Mouse (Mus musculus) limb, embryonic 13.5 days (tissue): ENCODE results near the gene Rabep2. TPM values are rescaled to one million over a fixed set of nuclear protein-coding genes. Genes with fewer than 3 reads are reported as not detected.
A peak's percentile ranks its signal among the peaks of the same experiment; 100 is the strongest.

ENCODE experiments used
- ATAC-seq: fragments of 200-750 bp; cut with Nextera tagmentation; 2 replicates; pipeline ENCODE4 v1.8.0; 2017; ENCODE audit warnings: low read depth, moderate number of reproducible peaks, moderate TSS enrichment; ENCODE audit not compliant: low FRiP score
- H3K27ac ChIP-seq: fragments of 300-500 bp; sonication (generic); 2 replicates; pipeline ENCODE4 v1.5.1; 2015; ENCODE audit warnings: inconsistent platforms, mild to moderate bottlenecking, moderate library complexity
- H3K27me3 ChIP-seq: fragments of 300-500 bp; sonication (generic); 2 replicates; pipeline ENCODE4 v1.6.1; 2015; ENCODE audit warnings: mild to moderate bottlenecking, inconsistent platforms
- H3K36me3 ChIP-seq: fragments of 300-500 bp; sonication (generic); 2 replicates; pipeline ENCODE4 v1.6.1; 2015; ENCODE audit warnings: inconsistent platforms, mild to moderate bottlenecking, moderate library complexity
- H3K4me1 ChIP-seq: fragments of 300-500 bp; sonication (generic); 2 replicates; pipeline ENCODE4 v1.6.1; 2015; ENCODE audit warnings: inconsistent platforms
- H3K4me2 ChIP-seq: fragments of 300-500 bp; sonication (generic); replicated peaks from 2 replicates; pipeline ENCODE4 v1.6.1; 2015; ENCODE audit warnings: inconsistent platforms, mild to moderate bottlenecking, moderate library complexity
- H3K4me3 ChIP-seq: fragments of 300-500 bp; sonication (generic); 2 replicates; pipeline ENCODE4 v1.5.1; 2015; ENCODE audit warnings: moderate library complexity, mild to moderate bottlenecking, inconsistent platforms
- H3K9ac ChIP-seq: fragments of 300-500 bp; sonication (generic); 2 replicates; pipeline ENCODE4 v1.6.1; 2015; ENCODE audit warnings: mild to moderate bottlenecking, inconsistent platforms
- H3K9me3 ChIP-seq: fragments of 300-500 bp; sonication (generic); 2 replicates; pipeline ENCODE4 v1.6.1; 2016; ENCODE audit warnings: inconsistent platforms
- WGBS: fragments of 180-500 bp; shearing (Covaris S2); methylation state at CpG from one replicate; pipeline ENCODE4 v1.1.7; 2015; 5-methylcytosine and 5-hydroxymethylcytosine counted together
- polyA plus RNA-seq: library from polyadenylated mRNA; unstranded; fragments of >200 nt; fragmentation: Nextera tagmentation; extraction: Ambion mirVana; gene quantifications from 2 replicates; pipeline ENCODE4 v1.2.1, GENCODE M21; 2015

Gene Rabep2
- polyA plus RNA-seq, 1 experiment from 2014 or later: 36.6 TPM

GRCm38 (mm10) chr7:126436851-126437250 lies 8.3 kb downstream of the Rabep2 start:
- no peak overlapping the region for H3K4me3 ChIP-seq
- H3K9me3 ChIP-seq: no peaks in the 10 kb centered on the region
- H3K27me3 ChIP-seq: no peaks in the 10 kb centered on the region
- no peak overlapping the region for H3K27ac ChIP-seq
- ATAC-seq: no peak; the same call in 1 of the 2 replicates
- H3K4me2 ChIP-seq: no peak overlapping the region
- 21% methylated on average over 8 of the region's 8 CpGs for WGBS
- H3K9ac ChIP-seq: no peak overlapping the region
- peaks cover 55% of the 10 kb centered on the region for H3K36me3 ChIP-seq
- no peaks in the 10 kb centered on the region for H3K4me1 ChIP-seq

- 70% methylated on average over 8 of the region's 9 CpGs for WGBS
- 0 out of 2 replicates have a peak overlapping the region, but pooled peaks have one; percentile 13 for H3K9ac ChIP-seq
- H3K36me3 ChIP-seq: peaks cover 56% of the 10 kb centered on the region
- no peak overlapping the region for H3K4me2 ChIP-seq
- no peaks in the 10 kb centered on the region for H3K27me3 ChIP-seq
- no peaks in the 10 kb centered on the region for H3K4me1 ChIP-seq
- H3K4me3 ChIP-seq: no peak overlapping the region
- no peak for ATAC-seq
- H3K27ac ChIP-seq: no peak overlapping the region
- no peaks in the 10 kb centered on the region for H3K9me3 ChIP-seq
Observed at GRCm38 (mm10) chr7:126440134-126440533, 11.6 kb downstream of the Rabep2 start.

GRCm38 (mm10) chr7:126443997-126444396 lies 15.4 kb downstream of the Rabep2 start:
- no peaks in the 10 kb centered on the region for H3K9me3 ChIP-seq
- H3K9ac ChIP-seq: no peak overlapping the region
- peaks cover 74% of the 10 kb centered on the region for H3K36me3 ChIP-seq
- 90% methylated on average over 10 of the region's 10 CpGs for WGBS
- H3K4me2 ChIP-seq: no peak overlapping the region
- H3K27me3 ChIP-seq: no peaks in the 10 kb centered on the region
- H3K4me1 ChIP-seq: no peaks in the 10 kb centered on the region
- no peak overlapping the region for H3K27ac ChIP-seq
- no peak for ATAC-seq
- no peak overlapping the region for H3K4me3 ChIP-seq

GRCm38 (mm10) chr7:126444536-126444935 lies 16.0 kb downstream of the Rabep2 start:
- WGBS: 91% methylated on average over 9 of the region's 9 CpGs
- H3K27ac ChIP-seq: no peak overlapping the region
- peaks cover 73% of the 10 kb centered on the region for H3K36me3 ChIP-seq
- H3K27me3 ChIP-seq: no peaks in the 10 kb centered on the region
- H3K4me3 ChIP-seq: no peak overlapping the region
- H3K4me1 ChIP-seq: no peaks in the 10 kb centered on the region
- no peak overlapping the region for H3K9ac ChIP-seq
- H3K4me2 ChIP-seq: no peak overlapping the region
- ATAC-seq: no peak
- no peaks in the 10 kb centered on the region for H3K9me3 ChIP-seq

GRCm38 (mm10) chr7:126445104-126445815 lies 16.7 kb downstream of the Rabep2 start:
- H3K9ac ChIP-seq: 0 out of 2 replicates have a peak overlapping the region, but pooled peaks have one; percentile 13
- no peaks in the 10 kb centered on the region for H3K27me3 ChIP-seq
- H3K27ac ChIP-seq: no peak overlapping the region
- no peak overlapping the region for H3K4me2 ChIP-seq
- no peak overlapping the region for H3K4me3 ChIP-seq
- no peak for ATAC-seq
- peaks cover 70% of the 10 kb centered on the region for H3K36me3 ChIP-seq
- H3K4me1 ChIP-seq: no peaks in the 10 kb centered on the region
- no peaks in the 10 kb centered on the region for H3K9me3 ChIP-seq
- 95% methylated on average over 15 of the region's 15 CpGs for WGBS

DNA sequence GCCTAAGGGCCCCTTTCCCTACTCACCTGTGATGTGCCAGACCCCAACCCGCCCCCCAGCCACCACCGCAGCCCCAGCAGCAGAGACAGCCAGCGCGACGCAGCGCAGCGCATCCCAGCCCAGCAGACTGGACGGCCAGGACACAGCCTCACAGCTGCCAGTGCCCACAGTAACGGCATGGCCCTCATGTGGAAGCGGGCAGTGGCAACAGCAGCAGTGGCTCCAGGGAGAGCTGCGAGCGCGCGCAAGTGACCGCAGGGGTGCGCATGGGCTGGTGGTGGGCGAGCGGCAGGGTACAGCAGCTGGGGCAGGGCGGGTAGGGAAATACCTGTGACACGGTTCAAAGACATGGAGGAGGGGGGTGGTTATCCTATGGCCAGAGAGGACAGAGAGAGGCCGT lies 17.7 kb downstream of the Rabep2 start:
- Histone ChIP-seq H3K4me3 (no peak overlapping the region), H3K27ac (no peak overlapping the region), H3K4me1 (no peaks in the 10 kb centered on the region), H3K4me2 (no peak overlapping the region), H3K9me3 (no peaks in the 10 kb centered on the region), H3K36me3 (peaks cover 66% of the 10 kb centered on the region), H3K9ac (no peak overlapping the region), H3K27me3 (no peaks in the 10 kb centered on the region)
- 92% methylated on average over 21 of the region's 21 CpGs for WGBS
- ATAC-seq: no peak

- Histone ChIP-seq H3K27ac (no peak overlapping the region), H3K4me1 (no peaks in the 10 kb centered on the region), H3K9me3 (no peaks in the 10 kb centered on the region), H3K9ac (no peak overlapping the region; the same call in 1 of the 2 replicates), H3K4me2 (no peak overlapping the region), H3K36me3 (peaks cover 50% of the 10 kb centered on the region), H3K4me3 (no peak overlapping the region), H3K27me3 (no peaks in the 10 kb centered on the region)
- WGBS: 92% methylated on average over 19 of the region's 19 CpGs
- no peak for ATAC-seq
Observed at GRCm38 (mm10) chr7:126448481-126448880, 19.9 kb downstream of the Rabep2 start.

DNA sequence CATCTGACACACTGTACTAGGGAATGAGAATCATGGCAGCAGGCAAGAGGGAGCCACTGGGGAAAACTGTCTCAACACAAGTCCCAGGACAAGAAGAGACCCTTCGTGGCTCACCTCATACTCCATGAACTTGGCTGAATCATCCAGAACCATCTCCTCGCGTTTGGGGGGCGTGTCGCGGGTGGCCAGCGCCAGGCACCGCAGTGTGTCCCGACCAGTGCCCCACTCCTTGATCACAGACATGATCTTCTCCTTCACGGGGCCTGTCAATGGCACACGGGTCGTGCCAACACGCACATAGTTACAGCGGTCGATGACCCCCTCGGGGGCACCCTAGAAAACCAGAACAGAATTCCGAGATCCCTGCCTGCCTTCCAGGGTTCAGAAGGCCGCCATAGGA lies 21.4 kb downstream of the Rabep2 start:
- Histone ChIP-seq H3K4me2 (no peak overlapping the region), H3K36me3 (peaks cover 38% of the 10 kb centered on the region), H3K9me3 (no peaks in the 10 kb centered on the region), H3K9ac (no peak overlapping the region), H3K27ac (no peak overlapping the region), H3K4me1 (no peaks in the 10 kb centered on the region), H3K4me3 (no peak overlapping the region), H3K27me3 (no peaks in the 10 kb centered on the region)
- WGBS: 88% methylated on average over 18 of the region's 18 CpGs
- ATAC-seq: no peak

- WGBS: 91% methylated on average over 6 of the region's 6 CpGs
- Histone ChIP-seq H3K9me3 (no peaks in the 10 kb centered on the region), H3K9ac (no peak overlapping the region), H3K27me3 (no peaks in the 10 kb centered on the region), H3K4me1 (no peaks in the 10 kb centered on the region), H3K4me3 (no peak overlapping the region), H3K27ac (no peak overlapping the region), H3K36me3 (peaks cover 32% of the 10 kb centered on the region), H3K4me2 (no peak overlapping the region)
- ATAC-seq: no peak
Observed at GRCm38 (mm10) chr7:126450641-126451040, 22.1 kb downstream of the Rabep2 start.

DNA sequence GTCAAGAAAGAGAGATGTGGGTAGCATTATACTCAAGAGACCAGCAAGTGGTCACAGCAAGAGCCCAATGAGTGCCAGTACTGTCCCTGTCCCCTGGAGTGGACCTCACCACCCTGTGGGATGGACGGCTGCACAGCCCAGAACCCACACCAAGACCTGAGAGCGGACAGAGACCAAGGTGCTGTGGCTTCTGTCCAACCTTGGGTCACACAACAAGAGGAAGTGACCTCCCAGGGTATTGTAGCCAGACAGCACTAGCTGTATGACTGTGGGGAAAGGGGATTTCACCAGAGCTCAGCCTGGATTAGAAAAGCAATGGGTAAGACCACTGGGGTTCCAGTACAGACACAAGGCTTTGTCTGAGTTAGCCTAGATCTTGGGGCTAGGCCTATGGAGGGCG lies 23.7 kb downstream of the Rabep2 start:
- H3K36me3 ChIP-seq: peaks cover 16% of the 10 kb centered on the region
- WGBS: 93% methylated on average over 3 of the region's 3 CpGs

GRCm38 (mm10) chr7:126453861-126454260 lies 25.3 kb downstream of the Rabep2 start:
- WGBS: 41% methylated on average over 7 of the region's 7 CpGs
- Histone ChIP-seq H3K36me3 (peaks cover under 1% of the 10 kb centered on the region; the same call in 1 of the 2 replicates), H3K27me3 (no peaks in the 10 kb centered on the region), H3K27ac (no peak overlapping the region), H3K4me1 (no peaks in the 10 kb centered on the region), H3K4me3 (no peak overlapping the region), H3K4me2 (no peak overlapping the region), H3K9me3 (no peaks in the 10 kb centered on the region), H3K9ac (no peak overlapping the region)
- ATAC-seq: no peak

More for the DNA sequence above, 23.7 kb downstream of the Rabep2 start:
- Histone ChIP-seq H3K9me3 (no peaks in the 10 kb centered on the region), H3K4me2 (no peak overlapping the region), H3K27ac (no peak overlapping the region), H3K27me3 (no peaks in the 10 kb centered on the region), H3K4me1 (no peaks in the 10 kb centered on the region), H3K4me3 (no peak overlapping the region), H3K9ac (no peak overlapping the region)
- ATAC-seq: no peak

GRCm38 (mm10) chr7:126455242-126455641 lies 26.7 kb downstream of the Rabep2 start:
- Histone ChIP-seq H3K9me3 (no peaks in the 10 kb centered on the region), H3K9ac (no peak overlapping the region), H3K4me1 (no peaks in the 10 kb centered on the region), H3K27ac (no peak overlapping the region), H3K36me3 (no peaks in the 10 kb centered on the region), H3K27me3 (no peaks in the 10 kb centered on the region), H3K4me2 (no peak overlapping the region), H3K4me3 (no peak overlapping the region)
- no peak for ATAC-seq
- WGBS: 77% methylated on average over 2 of the region's 2 CpGs
